Mouse (Mus musculus) E14TG2a.4 (cell line): Measurements from ENCODE around the gene Arl15.

Experiments
- CTCF ChIP-seq: conservative IDR thresholded peaks from 2 replicates; pipeline ENCODE4 v1.5.1; 2014; ENCODE audit warnings: low read length
- NANOG ChIP-seq: IDR thresholded peaks from 2 replicates; pipeline ENCODE4 v1.6.1; 2014; ENCODE audit warnings: borderline replicate concordance, low read length, mixed read lengths
- POU5F1 ChIP-seq: IDR thresholded peaks from 2 replicates; pipeline ENCODE4 v1.6.1; 2014; ENCODE audit warnings: low read length, borderline replicate concordance

DNA sequence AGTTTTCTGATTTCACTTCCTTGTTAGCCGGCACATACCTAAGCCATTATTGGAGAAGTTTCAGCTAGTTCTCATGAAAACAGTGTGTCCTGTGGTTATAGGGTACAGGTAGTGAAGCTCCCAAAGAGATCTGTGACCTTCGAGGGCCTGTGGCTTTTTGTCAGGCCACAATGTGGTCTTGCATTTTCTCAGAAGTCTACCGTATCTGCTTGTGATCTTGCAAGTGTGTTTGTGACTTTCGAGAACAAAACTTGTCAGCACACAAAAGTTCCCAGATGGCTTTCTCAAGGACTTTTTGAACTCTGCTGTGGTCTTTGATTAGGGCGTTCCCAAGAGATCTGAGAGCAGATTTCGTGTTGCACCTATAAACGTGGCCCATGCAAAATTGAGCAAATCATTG lies 394.5 kb downstream of the Arl15 start:
- TF ChIP-seq CTCF = no peak
- no peak for TF ChIP-seq POU5F1
- TF ChIP-seq NANOG = no peak
